Mouse (Mus musculus): ENCODE results near the gene Usp1.

Usp1 gene

GRCm38 (mm10) chr4:98923568-98924070, at the start of gene Usp1:
Usp1 (plus strand) TSS chr4:98923810.
- in situ Hi-C loops (cut with MboI; ENCODE audit: low pct_unique_long_range_greater_than_20kb in 1 of 2, low sequenced_read_pairs in 2 of 2, unreplicated experiment in 1 of 2): no loop called here

DNA sequence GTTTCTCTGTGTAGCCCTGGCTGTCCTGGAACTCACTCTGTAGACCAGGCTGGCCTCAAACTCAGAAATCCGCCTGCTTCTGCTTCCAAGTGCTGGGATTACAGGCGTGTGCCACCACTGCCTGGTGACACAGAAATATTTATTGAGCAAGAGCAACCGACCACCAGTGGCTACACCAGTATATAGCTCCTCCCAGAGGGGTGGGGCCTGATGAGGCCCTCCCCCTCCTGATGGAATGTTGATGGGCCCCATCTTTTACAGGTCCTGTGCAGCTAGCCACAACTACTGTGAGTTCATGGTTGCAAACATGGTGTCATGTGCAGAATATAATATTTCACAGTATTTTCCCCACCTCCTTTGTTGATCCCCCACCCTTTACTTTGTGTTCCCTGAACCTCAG, 40.9 kb upstream of the Usp1 start:
- in situ Hi-C loops (cut with MboI; ENCODE audit: low pct_unique_long_range_greater_than_20kb in 1 of 2, low sequenced_read_pairs in 2 of 2, unreplicated experiment in 1 of 2): loop anchor here (10.0 kb wide), 2 partner anchors 48 to 138 kb away; no protein-coding TSS in a partner anchor

- in situ Hi-C loops (cut with MboI; ENCODE audit: low pct_unique_long_range_greater_than_20kb in 1 of 2, low sequenced_read_pairs in 2 of 2, unreplicated experiment in 1 of 2): loop anchor here (10.0 kb wide), 2 partner anchors 52 to 142 kb away; no protein-coding TSS in a partner anchor
Measured at GRCm38 (mm10) chr4:98886377-98886776, 37.2 kb upstream of the Usp1 start.

GRCm38 (mm10) chr4:98887148-98887547, 36.5 kb upstream of the Usp1 start:
- in situ Hi-C loops (cut with MboI; ENCODE audit: low pct_unique_long_range_greater_than_20kb in 1 of 2, low sequenced_read_pairs in 2 of 2, unreplicated experiment in 1 of 2): loop anchor here (10.0 kb wide), 2 partner anchors 52 to 142 kb away; no protein-coding TSS in a partner anchor

DNA sequence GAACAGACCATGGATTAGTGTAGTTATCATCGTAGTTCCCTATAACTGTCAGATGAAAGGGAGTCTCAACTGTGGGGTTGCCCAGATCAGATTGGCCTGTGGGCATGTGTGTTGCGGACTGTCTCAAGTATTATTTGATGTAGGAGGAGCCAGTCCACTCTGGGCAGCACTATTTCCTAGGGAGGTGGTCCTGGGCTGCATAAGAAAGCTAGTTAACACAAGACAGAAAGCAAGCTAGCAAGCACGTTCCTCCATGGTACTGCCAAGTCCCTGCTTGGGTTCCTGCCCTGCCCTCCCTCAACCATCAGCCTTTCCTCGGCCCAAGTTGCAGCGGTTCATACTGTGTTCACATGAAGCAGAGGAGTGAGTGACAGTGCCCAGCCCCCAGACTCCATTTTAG, 13.4 kb upstream of the Usp1 start:
- in situ Hi-C loops (cut with MboI; ENCODE audit: low pct_unique_long_range_greater_than_20kb in 1 of 2, low sequenced_read_pairs in 2 of 2, unreplicated experiment in 1 of 2): no loop called here

- in situ Hi-C loops (cut with MboI; ENCODE audit: low pct_unique_long_range_greater_than_20kb in 1 of 2, low sequenced_read_pairs in 2 of 2, unreplicated experiment in 1 of 2): no loop called here
Measured at GRCm38 (mm10) chr4:98917724-98918123, 5.9 kb upstream of the Usp1 start.

GRCm38 (mm10) chr4:98918204-98918603, 5.4 kb upstream of the Usp1 start:
- in situ Hi-C loops (cut with MboI; ENCODE audit: low pct_unique_long_range_greater_than_20kb in 1 of 2, low sequenced_read_pairs in 2 of 2, unreplicated experiment in 1 of 2): no loop called here

DNA sequence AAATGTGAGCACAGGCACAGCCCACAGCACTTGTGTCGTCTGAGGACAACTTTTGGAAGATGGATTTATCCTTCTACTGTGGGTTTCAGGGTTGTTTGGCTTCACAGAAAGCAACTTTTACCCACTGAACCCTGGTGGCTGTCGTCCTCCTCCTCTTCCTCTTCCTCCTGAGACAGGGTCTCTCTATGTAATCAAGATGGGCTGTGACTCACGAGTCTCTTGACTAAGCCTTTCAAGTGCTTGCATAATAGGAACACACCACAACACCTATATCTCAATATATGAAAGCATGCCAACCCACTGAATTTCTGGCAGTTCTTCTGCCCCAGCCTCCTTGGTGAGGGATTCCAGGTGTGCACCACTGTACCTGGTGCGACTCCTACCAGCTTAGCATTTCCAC, 2.7 kb upstream of the Usp1 start:
- in situ Hi-C loops (cut with MboI; ENCODE audit: low pct_unique_long_range_greater_than_20kb in 1 of 2, low sequenced_read_pairs in 2 of 2, unreplicated experiment in 1 of 2): no loop called here

DNA sequence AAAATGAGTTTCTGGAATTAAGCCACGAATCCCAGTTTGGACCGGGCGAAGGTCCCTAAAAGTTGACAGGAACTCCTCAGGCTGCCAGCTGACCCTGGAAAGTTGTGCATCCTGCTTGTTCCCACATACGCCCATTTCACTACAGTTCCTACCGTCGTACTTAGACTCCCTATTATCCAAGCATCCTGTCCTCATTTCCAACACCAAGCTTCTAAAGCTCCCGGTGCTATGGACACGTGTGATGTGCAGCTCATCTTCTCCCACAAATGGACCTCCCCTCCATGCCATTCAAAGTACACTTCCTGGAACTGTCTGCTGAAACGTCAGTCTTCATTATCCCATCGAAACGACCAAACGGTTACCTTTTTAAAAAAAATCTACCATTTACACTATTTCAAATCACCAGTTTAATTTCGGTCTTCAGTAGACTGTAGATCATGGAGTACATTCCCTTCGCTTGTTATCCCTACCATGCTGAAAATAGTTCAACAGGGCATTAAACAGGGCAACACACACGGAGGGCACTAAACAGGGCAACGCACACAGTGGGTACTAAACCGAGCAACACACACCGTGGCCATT, 1.5 kb upstream of the Usp1 start:
- in situ Hi-C loops (cut with MboI; ENCODE audit: low pct_unique_long_range_greater_than_20kb in 1 of 2, low sequenced_read_pairs in 2 of 2, unreplicated experiment in 1 of 2): no loop called here

DNA sequence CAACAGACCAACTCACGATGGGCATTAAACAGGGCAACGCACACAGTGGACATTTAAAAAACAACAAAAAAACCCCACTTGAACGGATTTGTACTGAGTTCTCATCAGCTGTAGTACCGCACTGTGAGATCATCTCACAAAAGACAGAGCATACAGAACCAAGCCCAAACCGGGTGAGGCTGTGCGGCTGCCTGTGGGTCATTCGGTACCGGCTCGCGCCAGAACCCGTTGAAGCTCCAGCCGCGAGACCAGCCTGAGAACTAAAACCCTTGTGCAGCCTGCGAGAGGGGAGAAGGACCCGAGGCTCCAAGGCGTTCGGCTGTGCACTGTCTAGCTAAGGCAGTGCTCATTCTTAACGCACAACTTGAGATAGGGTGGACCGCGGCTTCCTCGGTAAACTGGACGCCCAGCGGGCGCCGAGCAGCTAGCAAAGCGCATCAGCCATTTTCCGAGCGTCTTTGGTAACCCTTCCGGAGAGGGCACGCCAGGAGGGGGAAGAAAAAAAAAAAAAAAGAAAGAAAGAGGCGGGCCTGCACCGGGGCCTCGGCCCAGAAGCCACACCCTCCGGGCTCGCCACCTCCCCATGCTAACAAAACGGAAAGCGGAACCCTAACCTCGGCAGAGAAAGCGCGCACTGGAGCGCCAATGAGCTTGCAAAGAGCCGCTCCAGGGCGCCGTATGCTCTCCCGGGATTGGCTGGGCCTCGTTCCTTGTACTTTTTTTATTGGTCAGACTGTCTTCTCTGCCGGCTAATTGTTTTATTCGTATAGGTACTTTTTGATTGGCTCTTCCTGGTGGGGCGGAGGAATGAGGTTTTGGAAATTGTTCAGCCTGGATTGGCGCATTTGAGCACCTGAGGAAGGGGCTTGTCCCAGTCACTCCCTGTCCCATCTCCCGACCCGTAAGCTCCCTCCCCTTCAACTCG, 705 bp upstream of the Usp1 start:
- in situ Hi-C loops (cut with MboI; ENCODE audit: low pct_unique_long_range_greater_than_20kb in 1 of 2, low sequenced_read_pairs in 2 of 2, unreplicated experiment in 1 of 2): no loop called here

DNA sequence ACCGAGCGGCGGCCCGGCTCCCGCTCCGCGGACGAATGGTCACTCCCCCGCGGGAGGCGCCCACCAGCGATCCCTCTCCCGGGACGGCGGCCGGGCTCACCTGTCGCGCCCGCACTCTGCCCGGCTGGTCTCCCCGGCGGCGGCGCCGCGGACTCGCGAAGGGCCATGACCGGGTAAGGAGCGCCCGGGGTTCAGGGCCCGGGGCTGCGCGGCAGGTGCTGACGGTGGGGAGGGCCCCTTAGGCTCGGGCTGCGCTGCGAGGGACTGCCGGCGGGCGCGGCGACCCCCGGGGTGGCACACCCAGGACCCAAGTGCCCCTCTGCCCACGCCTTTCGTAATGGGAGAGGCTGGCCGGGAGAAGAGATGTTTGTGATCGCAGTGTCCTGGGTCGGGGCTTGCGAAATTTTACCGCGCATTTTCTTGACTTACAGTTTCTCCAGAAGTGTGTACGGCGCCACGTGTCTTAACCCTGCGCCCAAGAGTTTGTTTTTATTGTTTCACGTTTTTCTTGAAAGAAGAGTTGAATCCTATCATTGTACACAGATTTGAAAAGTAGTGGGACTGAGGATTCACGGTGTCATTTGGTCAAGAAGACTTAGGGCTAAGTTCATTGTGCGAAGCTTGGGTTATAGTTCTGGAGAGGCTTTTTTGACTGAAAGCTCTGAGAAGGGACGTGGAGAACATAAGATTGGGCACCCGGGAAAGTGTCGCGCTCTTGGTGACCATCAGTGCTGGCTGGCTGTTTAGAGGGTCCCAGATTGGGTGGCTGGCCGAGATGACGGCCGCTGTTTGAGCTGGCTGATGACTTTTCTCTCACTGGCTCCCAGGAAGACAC, 678 bp downstream of the Usp1 start:
- in situ Hi-C loops (cut with MboI; ENCODE audit: low pct_unique_long_range_greater_than_20kb in 1 of 2, low sequenced_read_pairs in 2 of 2, unreplicated experiment in 1 of 2): no loop called here

GRCm38 (mm10) chr4:98924906-98925178, 1.2 kb downstream of the Usp1 start:
- in situ Hi-C loops (cut with MboI; ENCODE audit: low pct_unique_long_range_greater_than_20kb in 1 of 2, low sequenced_read_pairs in 2 of 2, unreplicated experiment in 1 of 2): loop anchor here in 1 of 2 experiments (25.0 kb wide), 1 partner anchor 262 kb away; the partner anchor contains the start of gene Atg4c

- in situ Hi-C loops (cut with MboI; ENCODE audit: low pct_unique_long_range_greater_than_20kb in 1 of 2, low sequenced_read_pairs in 2 of 2, unreplicated experiment in 1 of 2): loop anchor here in 1 of 2 experiments (25.0 kb wide), 1 partner anchor 262 kb away; the partner anchor contains the start of gene Atg4c
Measured at GRCm38 (mm10) chr4:98925250-98925781, 1.7 kb downstream of the Usp1 start.

GRCm38 (mm10) chr4:98936036-98936435, 12.4 kb downstream of the Usp1 start:
- in situ Hi-C loops (cut with MboI; ENCODE audit: low pct_unique_long_range_greater_than_20kb in 1 of 2, low sequenced_read_pairs in 2 of 2, unreplicated experiment in 1 of 2): loop anchor here in 1 of 2 experiments (25.0 kb wide), 1 partner anchor 251 kb away; the partner anchor contains the start of gene Atg4c

DNA sequence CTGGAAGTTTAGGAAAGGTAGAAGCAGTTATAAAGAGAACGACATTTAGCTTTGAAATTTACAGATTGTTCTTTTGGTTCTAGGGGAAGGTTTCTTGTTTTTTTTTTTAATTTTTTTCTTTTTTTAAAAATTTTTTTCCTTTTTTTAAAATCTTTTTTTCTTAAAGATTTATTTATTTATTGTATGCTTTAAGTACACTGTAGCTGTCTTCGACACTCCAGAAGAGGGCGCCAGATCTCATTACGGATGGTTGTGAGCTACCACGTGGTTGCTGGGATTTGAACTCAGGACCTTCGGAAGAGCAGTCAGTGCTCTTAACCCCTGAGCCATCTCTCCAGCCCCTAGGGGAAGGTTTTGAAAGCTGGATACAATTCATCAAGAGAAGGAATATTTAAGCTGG, 14.6 kb downstream of the Usp1 start:
- in situ Hi-C loops (cut with MboI; ENCODE audit: low pct_unique_long_range_greater_than_20kb in 1 of 2, low sequenced_read_pairs in 2 of 2, unreplicated experiment in 1 of 2): loop anchor here in 1 of 2 experiments (25.0 kb wide), 1 partner anchor 249 kb away; the partner anchor contains the start of gene Atg4c

- in situ Hi-C loops (cut with MboI; ENCODE audit: low pct_unique_long_range_greater_than_20kb in 1 of 2, low sequenced_read_pairs in 2 of 2, unreplicated experiment in 1 of 2): loop anchor here in 1 of 2 experiments (25.0 kb wide), 1 partner anchor 237 kb away; the partner anchor contains the start of gene Atg4c
Measured at GRCm38 (mm10) chr4:98950563-98950962, 27.0 kb downstream of the Usp1 start.

- in situ Hi-C loops (cut with MboI; ENCODE audit: low pct_unique_long_range_greater_than_20kb in 1 of 2, low sequenced_read_pairs in 2 of 2, unreplicated experiment in 1 of 2): loop anchor here in 1 of 2 experiments (25.0 kb wide), 1 partner anchor 231 kb away; the partner anchor contains the start of gene Atg4c
Measured at GRCm38 (mm10) chr4:98955986-98956385, 32.4 kb downstream of the Usp1 start.

DNA sequence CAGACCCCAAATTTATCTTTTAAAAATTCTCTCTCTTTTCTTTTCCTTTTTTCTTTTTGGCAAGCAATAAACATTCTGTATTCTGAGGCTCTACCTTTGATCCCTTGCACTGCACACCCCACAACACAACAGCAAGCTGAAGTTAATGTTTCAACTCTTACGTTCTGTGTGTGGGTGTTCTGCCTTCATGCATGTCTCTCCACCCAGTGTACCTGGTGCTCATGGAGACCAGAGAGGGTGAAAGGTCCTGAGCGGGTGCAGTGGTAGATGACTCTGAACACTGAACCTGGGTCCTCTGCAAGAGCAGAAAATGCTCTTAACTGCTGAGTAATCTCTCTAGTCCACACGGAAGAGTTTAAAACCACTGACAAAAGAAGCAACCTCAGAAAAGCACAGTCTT, 36.6 kb downstream of the Usp1 start:
- in situ Hi-C loops (cut with MboI; ENCODE audit: low pct_unique_long_range_greater_than_20kb in 1 of 2, low sequenced_read_pairs in 2 of 2, unreplicated experiment in 1 of 2): loop anchor here in 1 of 2 experiments (25.0 kb wide), 1 partner anchor 227 kb away; the partner anchor contains the start of gene Atg4c
